Mouse (Mus musculus): ENCODE measurements around the gene Nrcam. TPM values are rescaled to one million over a fixed set of nuclear protein-coding genes. Genes with fewer than 3 reads are reported as not detected.

The Nrcam gene
- polyA plus RNA-seq, 1 experiment from 2014 or later, result 67.6 TPM

DNA sequence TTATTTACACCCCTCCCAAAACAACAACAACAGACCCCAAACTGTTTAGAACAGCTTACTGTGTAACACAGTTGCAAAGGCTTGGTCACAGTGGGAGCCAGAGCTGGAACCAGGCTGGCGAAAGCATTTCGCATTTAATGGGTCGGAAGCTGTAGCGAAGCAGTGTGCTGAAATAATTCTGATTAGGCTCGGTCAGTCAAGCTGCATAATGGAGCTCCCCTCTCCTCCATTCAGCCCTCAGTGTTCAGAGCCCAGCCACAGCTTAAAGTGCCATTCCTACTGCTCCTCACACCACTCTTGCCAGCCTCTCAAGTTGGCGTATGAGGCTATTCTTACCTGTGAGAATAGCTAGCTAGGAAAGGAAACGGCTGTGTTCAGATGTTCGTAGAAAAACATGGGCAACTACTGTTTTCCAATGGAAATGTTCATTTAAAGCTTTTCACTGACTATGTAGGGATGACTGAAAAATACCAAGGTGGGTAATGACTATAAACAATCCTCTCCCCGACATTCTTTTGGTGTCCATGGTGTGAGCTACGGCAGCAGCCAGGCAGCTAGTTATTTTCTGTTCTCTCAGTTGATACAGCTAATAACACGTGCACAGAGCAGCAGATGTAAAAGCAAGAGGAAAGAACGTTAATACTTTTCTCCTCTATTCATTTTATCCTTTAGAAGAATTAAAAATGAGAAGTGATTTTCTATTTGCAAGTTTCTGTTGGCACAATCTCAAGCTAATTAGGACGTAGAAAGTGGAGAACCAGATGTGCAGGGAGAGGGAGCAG lies 108.6 kb downstream of the Nrcam start:
- H3K36me3 ChIP-seq (ENCODE audit: control insufficient read depth, insufficient read depth, low read length), result no peaks in the 10 kb centered on the region
- ATAC-seq (ENCODE audit: low FRiP score) (peak; percentile 80), DNase-seq (ENCODE audit: low spot score) (peak; percentile 51)
- WGBS, result 28% methylated on average over 13 of the region's 13 CpGs
- H3K4me2 ChIP-seq (replicated peaks; ENCODE audit: low read depth, low read length), result 0 out of 2 replicates have a peak overlapping the region, but pooled peaks have one; percentile 11
- no peak overlapping the region for H3K4me3 ChIP-seq (ENCODE audit: low read depth, low read length)
- no peaks in the 10 kb centered on the region for H3K9me3 ChIP-seq (ENCODE audit: control insufficient read depth, low read length)
- H3K27me3 ChIP-seq (ENCODE audit: control insufficient read depth, insufficient read depth, low read length), result no peaks in the 10 kb centered on the region
- H3K4me1 ChIP-seq (replicated peaks; ENCODE audit: control insufficient read depth, insufficient read depth, low read length), result peaks cover 11% of the 10 kb centered on the region; the same call in 1 of the 2 replicates
- H3K27ac ChIP-seq (ENCODE audit: low read depth, low read length), result peak overlapping the region; percentile 2; the same call in 1 of the 2 replicates
- no peak overlapping the region for H3K9ac ChIP-seq (ENCODE audit: low read depth, low read length)

DNA sequence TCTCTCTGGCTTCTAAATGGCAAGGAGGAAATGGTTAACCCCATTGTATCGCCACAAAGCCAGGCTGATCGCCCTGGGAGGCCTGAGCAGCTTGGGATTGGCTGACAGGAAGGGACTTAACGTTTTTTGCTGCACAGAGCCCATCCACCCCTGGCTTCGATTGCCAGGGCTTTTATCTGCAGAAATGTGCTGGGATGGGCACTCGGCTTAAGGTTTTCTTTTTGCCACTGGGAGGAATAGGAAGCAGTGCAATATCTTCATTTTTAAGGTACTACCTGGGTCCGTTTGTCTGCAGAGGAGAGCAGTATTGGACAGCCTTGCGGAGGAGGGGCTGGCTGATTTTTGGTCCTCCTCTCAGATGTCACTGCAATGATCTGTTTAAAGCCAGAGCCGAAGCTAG lies 110.2 kb downstream of the Nrcam start:
- Histone ChIP-seq H3K36me3 (ENCODE audit: control insufficient read depth, insufficient read depth, low read length) (no peaks in the 10 kb centered on the region), H3K9ac (ENCODE audit: low read depth, low read length) (peak overlapping the region; percentile 37), H3K27me3 (ENCODE audit: control insufficient read depth, insufficient read depth, low read length) (no peaks in the 10 kb centered on the region), H3K9me3 (ENCODE audit: control insufficient read depth, low read length) (no peaks in the 10 kb centered on the region; the same call in 1 of the 2 replicates), H3K4me1 (replicated peaks; ENCODE audit: control insufficient read depth, insufficient read depth, low read length) (peaks cover 11% of the 10 kb centered on the region; the same call in 1 of the 2 replicates), H3K4me2 (replicated peaks; ENCODE audit: low read depth, low read length) (peak overlapping the region; percentile 40), H3K27ac (ENCODE audit: low read depth, low read length) (peak overlapping the region; percentile 24; the same call in 1 of the 2 replicates), H3K4me3 (ENCODE audit: low read depth, low read length) (peak overlapping the region; percentile 21; the same call in 1 of the 2 replicates)
- DNase-seq (ENCODE audit: low spot score) (peak; percentile 58), ATAC-seq (ENCODE audit: low FRiP score) (peak; percentile 72)
- WGBS, result 2% methylated on average over 8 of the region's 8 CpGs

DNA sequence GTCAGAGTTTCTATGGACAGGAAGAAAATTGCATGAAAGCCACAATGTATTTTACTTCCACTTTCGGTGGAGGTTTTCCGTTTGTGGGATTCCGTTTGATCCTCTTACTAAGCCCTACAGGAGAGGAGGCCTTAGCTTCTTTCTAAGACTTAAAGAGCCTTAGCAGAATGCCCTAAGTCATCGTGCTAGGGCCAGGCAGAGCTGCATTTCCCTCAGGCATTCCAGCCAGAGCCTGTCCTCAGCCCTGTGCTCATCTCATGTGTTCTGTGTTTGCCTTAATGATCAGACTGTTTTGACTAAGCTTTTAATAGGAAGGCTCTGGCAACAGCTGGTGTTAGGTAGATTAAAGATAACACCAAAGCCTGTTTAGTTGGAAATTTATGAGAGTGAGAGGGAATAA lies 111.5 kb downstream of the Nrcam start:
- DNase-seq (ENCODE audit: low spot score) (no peak), ATAC-seq (ENCODE audit: low FRiP score) (no peak)
- 43% methylated on average over 4 of the region's 4 CpGs for WGBS
- Histone ChIP-seq H3K4me2 (replicated peaks; ENCODE audit: low read depth, low read length) (no peak overlapping the region), H3K27me3 (ENCODE audit: control insufficient read depth, insufficient read depth, low read length) (no peaks in the 10 kb centered on the region), H3K4me3 (ENCODE audit: low read depth, low read length) (no peak overlapping the region), H3K36me3 (ENCODE audit: control insufficient read depth, insufficient read depth, low read length) (no peaks in the 10 kb centered on the region), H3K9me3 (ENCODE audit: control insufficient read depth, low read length) (no peaks in the 10 kb centered on the region; the same call in 1 of the 2 replicates), H3K27ac (ENCODE audit: low read depth, low read length) (no peak overlapping the region), H3K4me1 (replicated peaks; ENCODE audit: control insufficient read depth, insufficient read depth, low read length) (peaks cover 11% of the 10 kb centered on the region; the same call in 1 of the 2 replicates), H3K9ac (ENCODE audit: low read depth, low read length) (no peak overlapping the region)

DNA sequence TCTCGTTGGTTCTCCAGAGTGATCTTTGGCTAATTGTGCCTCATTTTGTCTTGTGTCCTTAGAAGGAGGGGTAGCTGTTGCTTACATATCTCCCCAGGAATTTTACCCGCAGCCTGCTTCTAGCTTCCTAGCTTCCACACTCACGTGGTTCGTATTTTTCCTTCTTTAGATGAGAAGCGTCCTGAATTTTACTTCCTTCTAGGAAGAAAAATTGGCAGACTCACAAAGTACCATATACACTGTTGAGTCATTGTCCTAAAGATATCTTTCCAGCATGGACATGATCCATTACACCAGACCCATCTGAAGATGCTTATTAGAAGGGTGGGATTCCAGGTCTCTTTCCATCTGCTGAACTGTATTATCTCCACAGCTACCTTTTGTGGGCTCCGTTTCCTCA lies 122.2 kb downstream of the Nrcam start:
- Histone ChIP-seq H3K27me3 (ENCODE audit: control insufficient read depth, insufficient read depth, low read length) (no peaks in the 10 kb centered on the region), H3K9ac (ENCODE audit: low read depth, low read length) (no peak overlapping the region), H3K9me3 (ENCODE audit: control insufficient read depth, low read length) (no peaks in the 10 kb centered on the region), H3K4me3 (ENCODE audit: low read depth, low read length) (no peak overlapping the region), H3K4me2 (replicated peaks; ENCODE audit: low read depth, low read length) (no peak overlapping the region), H3K27ac (ENCODE audit: low read depth, low read length) (no peak overlapping the region), H3K36me3 (ENCODE audit: control insufficient read depth, insufficient read depth, low read length) (no peaks in the 10 kb centered on the region), H3K4me1 (replicated peaks; ENCODE audit: control insufficient read depth, insufficient read depth, low read length) (no peaks in the 10 kb centered on the region)
- DNase-seq (ENCODE audit: low spot score) (no peak), ATAC-seq (ENCODE audit: low FRiP score) (no peak)
- WGBS, result 74% methylated on average over 6 of the region's 6 CpGs

DNA sequence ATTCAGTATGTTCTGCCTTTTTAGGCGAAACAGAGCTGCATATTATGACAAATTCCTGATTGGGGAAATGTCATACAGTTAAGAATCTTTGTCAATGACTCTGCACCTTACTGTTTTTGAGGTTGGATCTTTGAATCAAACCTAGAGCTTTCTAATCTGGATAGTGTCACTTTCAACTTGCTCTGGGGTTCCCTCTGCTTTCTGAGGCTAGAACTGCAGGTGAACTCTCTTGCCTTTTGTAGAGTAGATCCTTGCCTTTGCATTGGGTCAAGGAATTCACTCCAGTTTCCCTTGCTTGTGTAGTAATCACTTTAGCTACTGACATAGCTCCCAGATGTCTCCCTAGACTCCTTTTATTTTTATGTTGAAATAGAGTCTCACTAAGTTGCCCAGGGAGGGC lies 123.1 kb downstream of the Nrcam start:
- no peak overlapping the region for H3K9ac ChIP-seq (ENCODE audit: low read depth, low read length)
- WGBS, result 59% methylated on average over 1 of the region's 1 CpGs
- ATAC-seq (ENCODE audit: low FRiP score), result no peak
- no peak overlapping the region for H3K27ac ChIP-seq (ENCODE audit: low read depth, low read length)
- no peaks in the 10 kb centered on the region for H3K27me3 ChIP-seq (ENCODE audit: control insufficient read depth, insufficient read depth, low read length)
- no peaks in the 10 kb centered on the region for H3K4me1 ChIP-seq (replicated peaks; ENCODE audit: control insufficient read depth, insufficient read depth, low read length)
- DNase-seq (ENCODE audit: low spot score), result no peak
- no peaks in the 10 kb centered on the region for H3K9me3 ChIP-seq (ENCODE audit: control insufficient read depth, low read length)
- no peaks in the 10 kb centered on the region for H3K36me3 ChIP-seq (ENCODE audit: control insufficient read depth, insufficient read depth, low read length)
- H3K4me3 ChIP-seq (ENCODE audit: low read depth, low read length), result no peak overlapping the region
- no peak overlapping the region for H3K4me2 ChIP-seq (replicated peaks; ENCODE audit: low read depth, low read length)

DNA sequence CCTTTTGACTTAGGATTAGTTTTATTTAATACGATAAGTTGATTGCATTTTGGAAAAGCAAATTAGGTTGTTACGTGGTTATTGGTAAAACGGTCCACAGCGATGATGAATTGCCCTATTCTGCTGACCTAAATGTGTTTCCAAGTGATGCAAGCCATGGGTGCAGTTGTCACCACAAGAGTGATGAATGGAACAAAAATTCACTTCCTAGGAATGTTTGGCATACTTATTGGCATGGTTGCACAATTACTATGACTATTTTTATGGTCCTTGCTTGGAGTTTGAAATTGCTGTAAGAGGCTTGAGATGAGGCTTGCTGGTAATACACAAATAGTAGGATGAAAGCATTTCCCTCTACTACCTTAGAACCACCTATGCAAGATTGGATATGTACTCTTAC lies 125.1 kb downstream of the Nrcam start:
- DNase-seq (ENCODE audit: low spot score), result no peak
- no peaks in the 10 kb centered on the region for H3K27me3 ChIP-seq (ENCODE audit: control insufficient read depth, insufficient read depth, low read length)
- no peak overlapping the region for H3K27ac ChIP-seq (ENCODE audit: low read depth, low read length)
- no peak overlapping the region for H3K9ac ChIP-seq (ENCODE audit: low read depth, low read length)
- 83% methylated on average over 4 of the region's 4 CpGs for WGBS
- ATAC-seq (ENCODE audit: low FRiP score), result no peak
- H3K4me2 ChIP-seq (replicated peaks; ENCODE audit: low read depth, low read length), result no peak overlapping the region
- H3K9me3 ChIP-seq (ENCODE audit: control insufficient read depth, low read length), result no peaks in the 10 kb centered on the region
- no peaks in the 10 kb centered on the region for H3K36me3 ChIP-seq (ENCODE audit: control insufficient read depth, insufficient read depth, low read length)
- H3K4me3 ChIP-seq (ENCODE audit: low read depth, low read length), result no peak overlapping the region
- H3K4me1 ChIP-seq (replicated peaks; ENCODE audit: control insufficient read depth, insufficient read depth, low read length), result 0 out of 2 replicates have a peak, but pooled peaks cover 2% of the 10 kb centered on the region

DNA sequence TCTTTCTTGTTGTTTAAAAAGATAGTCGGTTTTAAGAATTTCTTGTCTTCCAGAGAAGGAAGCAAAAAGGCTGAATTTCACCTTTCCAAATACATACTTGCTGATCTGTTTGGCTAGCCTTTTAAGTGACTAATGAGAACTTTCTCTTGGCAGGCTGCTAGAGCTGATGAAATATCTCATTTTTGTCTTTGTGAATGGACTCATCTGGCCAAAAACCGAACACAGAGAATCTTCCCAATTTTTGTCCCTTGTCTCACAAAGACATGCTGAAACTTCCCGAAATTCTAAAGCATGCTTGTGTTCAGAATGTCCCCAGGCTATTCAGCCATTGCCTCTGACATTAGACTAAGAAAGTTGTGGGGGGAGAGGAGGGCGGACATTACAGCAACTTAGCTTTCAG lies 129.3 kb downstream of the Nrcam start:
- Histone ChIP-seq H3K4me1 (replicated peaks; ENCODE audit: control insufficient read depth, insufficient read depth, low read length) (0 out of 2 replicates have a peak, but pooled peaks cover 2% of the 10 kb centered on the region), H3K4me3 (ENCODE audit: low read depth, low read length) (no peak overlapping the region), H3K27ac (ENCODE audit: low read depth, low read length) (no peak overlapping the region), H3K27me3 (ENCODE audit: control insufficient read depth, insufficient read depth, low read length) (no peaks in the 10 kb centered on the region), H3K36me3 (ENCODE audit: control insufficient read depth, insufficient read depth, low read length) (no peaks in the 10 kb centered on the region), H3K9me3 (ENCODE audit: control insufficient read depth, low read length) (no peaks in the 10 kb centered on the region), H3K4me2 (replicated peaks; ENCODE audit: low read depth, low read length) (no peak overlapping the region), H3K9ac (ENCODE audit: low read depth, low read length) (no peak overlapping the region)
- DNase-seq (ENCODE audit: low spot score) (no peak), ATAC-seq (ENCODE audit: low FRiP score) (no peak)
- whole genome bisulfite sequencing, result 82% methylated on average over 4 of the region's 4 CpGs

DNA sequence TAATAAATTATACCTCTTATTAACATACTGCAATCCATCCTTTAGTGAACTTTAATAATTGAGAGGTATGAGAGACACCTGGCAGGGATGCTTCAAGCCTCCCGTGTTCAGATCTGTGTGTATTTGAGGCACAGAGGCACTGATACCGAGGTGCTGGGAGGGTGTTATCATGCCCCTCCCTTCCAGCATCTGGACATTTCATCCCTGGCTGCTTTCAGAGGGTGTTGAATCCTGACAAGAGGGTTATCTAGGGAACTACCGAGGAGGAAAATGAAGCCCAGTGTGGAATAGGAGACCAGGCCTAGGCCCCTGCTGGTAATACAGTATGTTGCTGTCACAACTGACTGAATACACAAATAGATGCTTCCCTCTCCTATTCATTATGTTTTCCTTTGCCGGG lies 133.8 kb downstream of the Nrcam start:
- no peak overlapping the region for H3K9ac ChIP-seq (ENCODE audit: low read depth, low read length)
- 37% methylated on average over 4 of the region's 4 CpGs for WGBS
- H3K27ac ChIP-seq (ENCODE audit: low read depth, low read length), result peak overlapping the region; percentile 65
- H3K27me3 ChIP-seq (ENCODE audit: control insufficient read depth, insufficient read depth, low read length), result no peaks in the 10 kb centered on the region
- peak; percentile 84 for ATAC-seq (ENCODE audit: low FRiP score)
- H3K9me3 ChIP-seq (ENCODE audit: control insufficient read depth, low read length), result no peaks in the 10 kb centered on the region
- H3K36me3 ChIP-seq (ENCODE audit: control insufficient read depth, insufficient read depth, low read length), result no peaks in the 10 kb centered on the region
- no peaks in the 10 kb centered on the region for H3K4me1 ChIP-seq (replicated peaks; ENCODE audit: control insufficient read depth, insufficient read depth, low read length)
- DNase-seq (ENCODE audit: low spot score), result peak; percentile 36
- H3K4me2 ChIP-seq (replicated peaks; ENCODE audit: low read depth, low read length), result no peak overlapping the region
- H3K4me3 ChIP-seq (ENCODE audit: low read depth, low read length), result no peak overlapping the region

DNA sequence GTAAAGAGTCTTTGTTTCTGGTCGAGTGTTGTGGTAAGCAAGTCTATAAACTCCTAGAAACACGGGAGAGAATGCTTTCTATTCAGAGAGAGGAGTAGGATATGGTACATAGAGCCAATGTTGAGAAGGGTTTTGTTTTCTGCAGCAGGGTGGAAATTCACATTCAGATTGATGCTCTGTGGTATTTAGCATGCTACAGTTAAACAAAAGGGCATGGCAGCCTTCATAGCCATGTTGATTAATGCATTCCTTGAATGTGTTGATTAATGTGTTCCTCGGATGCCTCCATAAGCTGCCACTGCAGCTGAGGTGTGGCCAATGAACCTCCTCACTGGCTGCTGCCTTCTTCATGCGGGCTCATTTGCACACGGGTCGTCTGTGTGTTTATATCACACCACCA lies 134.3 kb downstream of the Nrcam start:
- Histone ChIP-seq H3K27me3 (ENCODE audit: control insufficient read depth, insufficient read depth, low read length) (no peaks in the 10 kb centered on the region), H3K27ac (ENCODE audit: low read depth, low read length) (peak overlapping the region; percentile 65), H3K9ac (ENCODE audit: low read depth, low read length) (no peak overlapping the region), H3K4me1 (replicated peaks; ENCODE audit: control insufficient read depth, insufficient read depth, low read length) (no peaks in the 10 kb centered on the region), H3K9me3 (ENCODE audit: control insufficient read depth, low read length) (no peaks in the 10 kb centered on the region), H3K4me2 (replicated peaks; ENCODE audit: low read depth, low read length) (no peak overlapping the region), H3K4me3 (ENCODE audit: low read depth, low read length) (no peak overlapping the region), H3K36me3 (ENCODE audit: control insufficient read depth, insufficient read depth, low read length) (no peaks in the 10 kb centered on the region)
- WGBS, result 38% methylated on average over 6 of the region's 6 CpGs
- peak; percentile 50 for DNase-seq (ENCODE audit: low spot score)
- ATAC-seq (ENCODE audit: low FRiP score), result peak; percentile 91

All from hindbrain, embryonic 11.5 days (tissue).